Mouse (Mus musculus): ENCODE results near the gene Aars. TPM values are rescaled to one million over a fixed set of nuclear protein-coding genes. Genes with fewer than 3 reads are reported as not detected.

Aars gene
- polyA plus RNA-seq, 1 experiment from 2014 or later: 46.8 TPM

DNA sequence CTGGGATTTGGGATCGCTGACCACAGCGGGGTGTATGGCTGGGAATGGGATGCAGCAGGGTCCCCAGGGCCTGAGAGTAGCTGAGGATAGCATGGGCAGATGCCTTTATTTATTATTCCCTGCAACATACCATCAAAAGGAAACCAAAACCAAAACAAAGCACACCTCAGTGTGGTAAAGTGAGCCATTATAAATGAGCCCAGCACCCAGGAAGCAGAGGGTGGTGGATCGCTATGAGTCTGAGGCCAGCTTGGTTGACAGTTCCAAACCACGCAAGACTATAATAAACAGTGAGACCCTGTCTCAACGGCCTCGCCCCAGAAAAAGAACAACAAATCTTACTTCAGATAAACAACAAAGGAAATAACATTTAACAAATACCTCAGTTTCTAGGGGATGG lies 2.9 kb upstream of the Aars start:
- Histone ChIP-seq H3K9me3 (replicated peaks) (no peaks in the 10 kb centered on the region), H3K27me3 (no peaks in the 10 kb centered on the region), H3K4me1 (peaks cover 16% of the 10 kb centered on the region), H3K4me2 (replicated peaks) (no peak overlapping the region), H3K27ac (replicated peaks) (no peak overlapping the region), H3K36me3 (no peaks in the 10 kb centered on the region), H3K9ac (no peak overlapping the region), H3K4me3 (replicated peaks) (no peak overlapping the region)
- no peak for ATAC-seq (ENCODE audit: insufficient number of reproducible peaks, low FRiP score, low TSS enrichment, low read depth)
- 83% methylated on average over 6 of the region's 6 CpGs for WGBS

- no peaks in the 10 kb centered on the region for H3K9me3 ChIP-seq (replicated peaks)
- no peak within 1 kb of the TSS for H3K9ac ChIP-seq
- H3K4me3 ChIP-seq (replicated peaks): no peak within 1 kb of the TSS
- peaks cover 25% of the 10 kb centered on the region for H3K4me1 ChIP-seq
- H3K27ac ChIP-seq (replicated peaks): no peak within 1 kb of the TSS
- H3K4me2 ChIP-seq (replicated peaks): no peak within 1 kb of the TSS
- ATAC-seq (ENCODE audit: insufficient number of reproducible peaks, low FRiP score, low TSS enrichment, low read depth): no peak
- WGBS: 93% methylated on average over 19 of the region's 19 CpGs
- H3K27me3 ChIP-seq: no peaks in the 10 kb centered on the region
- 0 out of 2 replicates have a peak, but pooled peaks cover under 1% of the 10 kb centered on the region for H3K36me3 ChIP-seq
Measured at GRCm38 (mm10) chr8:111031572-111031971, 1.4 kb upstream of the Aars start, which contains the start of gene Ddx19b. Gene Ddx19b, minus strand, starts transcription at chr8:111031751.

DNA sequence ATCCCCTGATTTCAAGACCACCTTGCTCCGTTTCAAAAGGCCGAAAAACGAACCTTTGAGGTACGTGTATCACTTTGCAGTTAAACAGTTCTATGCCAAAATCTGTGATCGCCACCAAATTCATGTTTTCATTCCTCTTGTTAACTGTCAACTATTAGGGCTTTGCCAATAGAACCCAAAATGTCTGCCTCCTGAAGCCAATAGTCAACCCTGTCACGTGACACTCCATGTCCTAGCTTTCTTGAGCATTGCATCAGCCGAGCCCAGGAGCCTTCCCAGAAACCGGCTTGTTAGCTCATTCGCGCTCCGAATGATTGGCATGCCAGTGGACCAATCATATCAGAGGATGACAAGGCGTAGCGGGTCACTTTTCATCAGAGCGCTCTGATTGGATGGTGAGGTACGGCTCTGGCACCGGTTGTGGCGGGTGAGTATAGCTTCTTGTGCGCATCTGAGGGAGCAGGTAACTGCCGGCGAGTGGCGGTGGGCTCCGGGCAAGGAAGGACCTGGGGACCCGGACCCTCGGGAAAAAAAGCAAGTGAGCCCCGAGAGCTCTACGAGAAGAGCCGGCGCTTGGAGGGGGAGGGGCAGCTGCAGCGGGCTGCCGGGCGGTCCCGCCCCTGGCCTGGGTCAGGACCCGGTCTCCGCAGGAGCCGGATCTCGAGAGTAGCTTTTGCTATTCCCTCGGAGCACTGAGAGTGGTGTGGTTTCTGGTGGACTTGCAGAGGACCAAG lies 705 bp downstream of the Aars start:
- WGBS: 5% methylated on average over 37 of the region's 37 CpGs
- Histone ChIP-seq H3K36me3 (peaks cover 7% of the 10 kb centered on the region; the same call in 1 of the 2 replicates), H3K4me2 (replicated peaks) (peak overlapping the region; percentile 68), H3K9me3 (replicated peaks) (no peaks in the 10 kb centered on the region), H3K4me3 (replicated peaks) (peak overlapping the region; percentile 83), H3K27me3 (no peaks in the 10 kb centered on the region), H3K27ac (replicated peaks) (peak overlapping the region; percentile 81), H3K9ac (peak overlapping the region; percentile 58), H3K4me1 (peaks cover 21% of the 10 kb centered on the region)
- ATAC-seq (ENCODE audit: insufficient number of reproducible peaks, low FRiP score, low TSS enrichment, low read depth): peak; percentile 95

GRCm38 (mm10) chr8:111034276-111034675 lies 1.3 kb downstream of the Aars start:
- 18% methylated on average over 12 of the region's 12 CpGs for WGBS
- peak; percentile 0; the same call in 1 of the 2 replicates for ATAC-seq (ENCODE audit: insufficient number of reproducible peaks, low FRiP score, low TSS enrichment, low read depth)
- H3K9me3 ChIP-seq (replicated peaks): no peaks in the 10 kb centered on the region

GRCm38 (mm10) chr8:111036591-111036990 lies 3.6 kb downstream of the Aars start:
- Histone ChIP-seq H3K27ac (replicated peaks) (no peak overlapping the region), H3K9me3 (replicated peaks) (no peaks in the 10 kb centered on the region), H3K27me3 (no peaks in the 10 kb centered on the region), H3K4me2 (replicated peaks) (no peak overlapping the region), H3K9ac (no peak overlapping the region), H3K4me1 (peaks cover 21% of the 10 kb centered on the region), H3K36me3 (peaks cover 32% of the 10 kb centered on the region), H3K4me3 (replicated peaks) (no peak overlapping the region)
- 92% methylated on average over 15 of the region's 15 CpGs for WGBS
- ATAC-seq (ENCODE audit: insufficient number of reproducible peaks, low FRiP score, low TSS enrichment, low read depth): no peak

More at GRCm38 (mm10) chr8:111034276-111034675, 1.3 kb downstream of the Aars start:
- Histone ChIP-seq H3K9ac (peak overlapping the region; percentile 58), H3K4me2 (replicated peaks) (peak overlapping the region; percentile 68), H3K4me1 (peaks cover 21% of the 10 kb centered on the region), H3K27ac (replicated peaks) (peak overlapping the region; percentile 81; the same call in 1 of the 2 replicates), H3K4me3 (replicated peaks) (peak overlapping the region; percentile 83), H3K27me3 (no peaks in the 10 kb centered on the region), H3K36me3 (peaks cover 13% of the 10 kb centered on the region)

DNA sequence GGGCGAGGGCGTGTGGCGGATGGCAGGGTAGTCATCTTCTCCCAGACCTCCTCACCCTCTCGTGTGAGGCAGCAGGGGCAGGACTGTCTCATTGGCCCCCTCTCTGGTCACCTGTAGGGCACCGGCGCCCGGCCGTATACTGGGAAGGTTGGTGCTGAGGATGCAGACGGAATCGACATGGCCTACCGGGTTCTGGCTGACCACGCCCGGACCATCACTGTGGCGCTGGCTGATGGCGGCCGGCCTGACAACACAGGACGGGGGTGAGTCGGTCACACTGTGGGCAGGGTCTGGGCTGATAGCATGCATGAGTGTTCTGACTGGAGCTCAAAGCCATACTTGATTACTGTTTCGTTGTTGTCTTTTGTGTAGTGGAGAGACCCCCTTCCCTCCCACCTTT lies 9.6 kb downstream of the Aars start:
- H3K27ac ChIP-seq (replicated peaks): no peak overlapping the region
- 94% methylated on average over 19 of the region's 19 CpGs for WGBS
- no peak overlapping the region for H3K4me3 ChIP-seq (replicated peaks)
- no peaks in the 10 kb centered on the region for H3K9me3 ChIP-seq (replicated peaks)
- ATAC-seq (ENCODE audit: insufficient number of reproducible peaks, low FRiP score, low TSS enrichment, low read depth): no peak
- H3K27me3 ChIP-seq: no peaks in the 10 kb centered on the region
- no peaks in the 10 kb centered on the region for H3K4me1 ChIP-seq
- peaks cover 84% of the 10 kb centered on the region for H3K36me3 ChIP-seq
- H3K4me2 ChIP-seq (replicated peaks): no peak overlapping the region
- no peak overlapping the region for H3K9ac ChIP-seq

DNA sequence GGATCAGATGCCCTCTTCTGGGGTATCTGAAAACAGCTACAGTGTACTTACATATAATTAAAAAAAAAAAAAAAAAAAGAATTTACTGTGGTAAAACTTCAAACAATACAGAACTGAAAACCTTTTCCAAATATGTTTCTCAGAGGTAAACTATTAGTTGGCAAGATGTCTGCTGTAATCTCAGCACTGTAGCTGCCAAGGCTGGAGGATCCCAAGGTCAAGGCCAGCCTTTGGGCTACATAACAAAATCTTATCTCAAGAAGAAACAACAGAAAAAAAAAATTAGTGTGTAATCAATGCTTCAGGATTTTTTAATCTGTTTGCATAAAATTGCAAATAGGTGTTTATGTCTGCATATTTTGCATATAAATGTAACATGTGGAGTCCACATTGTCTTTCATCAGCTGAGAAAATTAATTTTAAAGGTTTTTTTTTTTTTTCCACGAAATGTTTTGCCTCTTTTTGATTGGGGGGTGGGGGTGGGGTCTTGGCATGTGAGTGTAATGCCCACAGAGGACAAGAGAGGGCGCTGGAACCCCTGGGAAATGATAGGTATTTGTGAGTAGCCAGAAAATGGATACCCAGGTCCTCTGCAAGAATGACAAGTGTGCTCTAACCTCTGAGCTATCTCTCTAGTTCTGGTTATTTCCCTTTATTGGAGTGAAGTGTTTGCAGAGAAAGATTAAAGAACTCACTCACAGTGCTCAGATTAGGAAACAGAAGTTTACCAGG lies 11.2 kb downstream of the Aars start:
- Histone ChIP-seq H3K27me3 (no peaks in the 10 kb centered on the region), H3K36me3 (peaks cover 95% of the 10 kb centered on the region), H3K4me2 (replicated peaks) (no peak overlapping the region), H3K27ac (replicated peaks) (no peak overlapping the region), H3K4me3 (replicated peaks) (no peak overlapping the region), H3K9ac (no peak overlapping the region), H3K4me1 (no peaks in the 10 kb centered on the region), H3K9me3 (replicated peaks) (no peaks in the 10 kb centered on the region)
- no peak for ATAC-seq (ENCODE audit: insufficient number of reproducible peaks, low FRiP score, low TSS enrichment, low read depth)
- 33% methylated on average over 2 of the region's 2 CpGs for WGBS

DNA sequence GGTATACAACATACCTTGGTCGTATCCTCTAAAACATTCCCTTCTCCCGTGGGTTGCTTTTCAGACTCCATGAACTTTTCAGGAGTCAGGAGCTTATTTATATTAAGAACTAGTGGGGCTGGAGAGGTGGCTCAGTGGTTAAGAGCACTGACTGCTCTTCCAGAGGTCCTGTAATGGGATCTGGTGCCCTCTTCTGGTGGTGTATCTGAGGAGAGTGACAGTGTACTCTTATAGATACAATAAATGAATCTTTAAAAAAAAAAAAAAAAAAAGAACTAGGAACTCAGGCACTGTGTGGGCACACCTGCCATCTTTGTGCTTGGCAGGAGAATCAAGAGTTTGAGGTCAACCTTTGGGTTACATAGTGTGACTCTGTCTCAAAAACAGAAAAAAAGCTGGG lies 15.8 kb downstream of the Aars start:
- H3K36me3 ChIP-seq: peaks cover 93% of the 10 kb centered on the region
- no peaks in the 10 kb centered on the region for H3K4me1 ChIP-seq
- H3K9me3 ChIP-seq (replicated peaks): no peaks in the 10 kb centered on the region
- no peak overlapping the region for H3K27ac ChIP-seq (replicated peaks)
- H3K9ac ChIP-seq: no peak overlapping the region
- WGBS: 92% methylated on average over 2 of the region's 2 CpGs
- no peaks in the 10 kb centered on the region for H3K27me3 ChIP-seq
- no peak for ATAC-seq (ENCODE audit: insufficient number of reproducible peaks, low FRiP score, low TSS enrichment, low read depth)
- no peak overlapping the region for H3K4me3 ChIP-seq (replicated peaks)
- no peak overlapping the region for H3K4me2 ChIP-seq (replicated peaks)

GRCm38 (mm10) chr8:111049106-111049505 lies 16.2 kb downstream of the Aars start:
- Histone ChIP-seq H3K9ac (no peak overlapping the region), H3K4me2 (replicated peaks) (no peak overlapping the region), H3K4me1 (no peaks in the 10 kb centered on the region), H3K9me3 (replicated peaks) (no peaks in the 10 kb centered on the region), H3K27me3 (no peaks in the 10 kb centered on the region), H3K27ac (replicated peaks) (no peak overlapping the region), H3K4me3 (replicated peaks) (no peak overlapping the region), H3K36me3 (peaks cover 94% of the 10 kb centered on the region)
- 90% methylated on average over 7 of the region's 7 CpGs for WGBS
- no peak for ATAC-seq (ENCODE audit: insufficient number of reproducible peaks, low FRiP score, low TSS enrichment, low read depth)

GRCm38 (mm10) chr8:111053827-111054518 lies 21.0 kb downstream of the Aars start:
- WGBS: 91% methylated on average over 12 of the region's 12 CpGs
- H3K36me3 ChIP-seq: peaks cover 66% of the 10 kb centered on the region
- ATAC-seq (ENCODE audit: insufficient number of reproducible peaks, low FRiP score, low TSS enrichment, low read depth): no peak

GRCm38 (mm10) chr8:111055031-111055634 lies 22.2 kb downstream of the Aars start:
- Histone ChIP-seq H3K9me3 (replicated peaks) (no peaks in the 10 kb centered on the region), H3K9ac (no peak overlapping the region), H3K27me3 (no peaks in the 10 kb centered on the region), H3K36me3 (peaks cover 55% of the 10 kb centered on the region), H3K4me3 (replicated peaks) (no peak overlapping the region), H3K27ac (replicated peaks) (no peak overlapping the region), H3K4me2 (replicated peaks) (no peak overlapping the region), H3K4me1 (peaks cover 16% of the 10 kb centered on the region)
- WGBS: 85% methylated on average over 17 of the region's 17 CpGs
- ATAC-seq (ENCODE audit: insufficient number of reproducible peaks, low FRiP score, low TSS enrichment, low read depth): no peak

More at GRCm38 (mm10) chr8:111053827-111054518, 21.0 kb downstream of the Aars start:
- Histone ChIP-seq H3K9ac (no peak overlapping the region), H3K4me3 (replicated peaks) (no peak overlapping the region), H3K4me2 (replicated peaks) (no peak overlapping the region), H3K27ac (replicated peaks) (no peak overlapping the region), H3K9me3 (replicated peaks) (no peaks in the 10 kb centered on the region), H3K27me3 (no peaks in the 10 kb centered on the region), H3K4me1 (peaks cover 13% of the 10 kb centered on the region)

All from embryonic facial prominence, embryonic 15.5 days (tissue).